Mouse (Mus musculus) thymus, adult 2 months (tissue): ENCODE measurements around the gene Ttc6. TPM values are rescaled to one million over a fixed set of nuclear protein-coding genes. Genes with fewer than 3 reads are reported as not detected.

Source experiments
- DNase-seq: peaks from one replicate; pipeline ENCODE4 v3.0.0; 2021
- H3K27ac ChIP-seq: fragments of 200-500 bp; 2 replicates; pipeline ENCODE4 v1.5.1; 2012; ENCODE audit warnings: low read length, control low read depth; ENCODE audit not compliant: control insufficient read depth, insufficient read depth
- H3K27me3 ChIP-seq: fragments of 200-500 bp; 2 replicates; pipeline ENCODE4 v1.6.1; 2012; ENCODE audit warnings: mild to moderate bottlenecking, low read length, moderate library complexity, mixed read lengths; ENCODE audit not compliant: control insufficient read depth, insufficient read depth
- H3K36me3 ChIP-seq: fragments of 200-500 bp; 2 replicates; pipeline ENCODE4 v1.6.1; 2012; ENCODE audit warnings: mild to moderate bottlenecking, low read length, moderate library complexity; ENCODE audit not compliant: control insufficient read depth, insufficient read depth
- H3K4me1 ChIP-seq: fragments of 200-500 bp; replicated peaks from 2 replicates; pipeline ENCODE4 v1.6.1; 2012; ENCODE audit warnings: low read length; ENCODE audit not compliant: control insufficient read depth, insufficient read depth
- H3K4me3 ChIP-seq: fragments of 200-500 bp; 2 replicates; pipeline ENCODE4 v1.5.1; 2012; ENCODE audit warnings: mild to moderate bottlenecking, low read length, control low read depth, moderate library complexity; ENCODE audit not compliant: control insufficient read depth, insufficient read depth
- CTCF ChIP-seq: fragments of 200-500 bp; IDR thresholded peaks from 2 replicates; pipeline ENCODE4 v1.5.1; 2012; ENCODE audit warnings: mild to moderate bottlenecking, control low read depth, low read length, moderate library complexity, borderline replicate concordance; ENCODE audit not compliant: control insufficient read depth, poor library complexity, insufficient read depth; ENCODE audit errors: extremely low read depth
- POLR2A ChIP-seq: fragments of 200-500 bp; IDR thresholded peaks from 2 replicates; pipeline ENCODE4 v1.6.1; 2012; ENCODE audit warnings: mild to moderate bottlenecking, low read length, control low read depth, moderate library complexity; ENCODE audit not compliant: control insufficient read depth, poor library complexity, insufficient read depth; ENCODE audit errors: extremely low read depth
- WGBS: fragments of 180-500 bp; shearing (Covaris S2); methylation state at CpG from one replicate; pipeline ENCODE4 v1.1.7; 2018; 5-methylcytosine and 5-hydroxymethylcytosine counted together
- polyA plus RNA-seq: library from polyadenylated mRNA; depleted of rRNA; stranded (reverse); fragments of >200 nt; gene quantifications from 2 replicates; pipeline ENCODE4 v1.2.3, GENCODE M21; 2012

Ttc6 gene
- polyA plus RNA-seq, 1 experiment = 0.12 TPM

- TF ChIP-seq POLR2A (no peak), CTCF (no peak)
- 8% methylated on average over 39 of the region's 39 CpGs for WGBS
- Histone ChIP-seq H3K27me3 (peaks cover 21% of the 10 kb centered on the region), H3K27ac (no peak overlapping the region), H3K36me3 (no peaks in the 10 kb centered on the region), H3K4me1 (no peaks in the 10 kb centered on the region), H3K4me3 (no peak overlapping the region)
- DNase-seq = no peak
Observed at GRCm38 (mm10) chr12:57534879-57535611, 28.9 kb upstream of the Ttc6 start.

- no peaks in the 10 kb centered on the region for H3K36me3 ChIP-seq
- peaks cover 21% of the 10 kb centered on the region for H3K27me3 ChIP-seq
- H3K4me3 ChIP-seq = no peak overlapping the region
- TF ChIP-seq CTCF (no peak), POLR2A (no peak)
- H3K4me1 ChIP-seq = no peaks in the 10 kb centered on the region
- no peak for DNase-seq
- H3K27ac ChIP-seq = no peak overlapping the region
- WGBS = 9% methylated on average over 25 of the region's 25 CpGs
Observed at GRCm38 (mm10) chr12:57536056-57536908, 27.6 kb upstream of the Ttc6 start.

- H3K27ac ChIP-seq = no peak overlapping the region
- TF ChIP-seq CTCF = no peak
- no peak for TF ChIP-seq POLR2A
- DNase-seq = no peak
- H3K4me1 ChIP-seq = no peaks in the 10 kb centered on the region
- no peak overlapping the region for H3K4me3 ChIP-seq
- 16% methylated on average over 11 of the region's 11 CpGs for WGBS
- H3K27me3 ChIP-seq = peaks cover 23% of the 10 kb centered on the region
- no peaks in the 10 kb centered on the region for H3K36me3 ChIP-seq
Observed at GRCm38 (mm10) chr12:57536909-57537670, 26.8 kb upstream of the Ttc6 start.

GRCm38 (mm10) chr12:57537791-57538587 lies 25.9 kb upstream of the Ttc6 start:
- H3K36me3 ChIP-seq = no peaks in the 10 kb centered on the region
- 6% methylated on average over 21 of the region's 21 CpGs for WGBS
- no peak overlapping the region for H3K4me3 ChIP-seq
- DNase-seq = no peak
- TF ChIP-seq CTCF = no peak
- TF ChIP-seq POLR2A = no peak
- H3K27ac ChIP-seq = no peak overlapping the region
- peaks cover 27% of the 10 kb centered on the region for H3K27me3 ChIP-seq
- H3K4me1 ChIP-seq = no peaks in the 10 kb centered on the region

GRCm38 (mm10) chr12:57538588-57539550 lies 25.0 kb upstream of the Ttc6 start:
- 3% methylated on average over 63 of the region's 63 CpGs for WGBS

More at GRCm38 (mm10) chr12:57538588-57539550, 25.0 kb upstream of the Ttc6 start:
- H3K36me3 ChIP-seq = no peaks in the 10 kb centered on the region
- no peak for DNase-seq
- H3K4me1 ChIP-seq = no peaks in the 10 kb centered on the region
- no peak overlapping the region for H3K27ac ChIP-seq
- H3K27me3 ChIP-seq = peaks cover 28% of the 10 kb centered on the region
- no peak for TF ChIP-seq POLR2A
- TF ChIP-seq CTCF = no peak
- H3K4me3 ChIP-seq = no peak overlapping the region
